Mouse (Mus musculus) left cerebral cortex, adult 8-10 months (tissue): Measurements from ENCODE around the gene Mettl24. TPM values are rescaled to one million over a fixed set of nuclear protein-coding genes. Genes with fewer than 3 reads are reported as not detected.
A peak's percentile ranks its signal among the peaks of the same experiment; 100 is the strongest.
"Not testable (repeated sequence)": the region's sequence is repeated elsewhere in the genome, so short reads cannot be mapped to it uniquely, and the experiment has no call there.

Source experiments
- DNase-seq, 2 experiments: peaks; one replicate each; pipeline ENCODE4 v3.0.0; 2022; ENCODE audit warnings: low spot score in 2 of 2
- total RNA-seq, 4 experiments: library from RNA; stranded (reverse); gene quantifications; 2 replicates each; pipeline ENCODE4 v1.2.4; 2022

Gene Mettl24
- total RNA-seq, 4 experiments from 2014 or later, result 2.9 to 4.3 (median 3.2) TPM

DNA sequence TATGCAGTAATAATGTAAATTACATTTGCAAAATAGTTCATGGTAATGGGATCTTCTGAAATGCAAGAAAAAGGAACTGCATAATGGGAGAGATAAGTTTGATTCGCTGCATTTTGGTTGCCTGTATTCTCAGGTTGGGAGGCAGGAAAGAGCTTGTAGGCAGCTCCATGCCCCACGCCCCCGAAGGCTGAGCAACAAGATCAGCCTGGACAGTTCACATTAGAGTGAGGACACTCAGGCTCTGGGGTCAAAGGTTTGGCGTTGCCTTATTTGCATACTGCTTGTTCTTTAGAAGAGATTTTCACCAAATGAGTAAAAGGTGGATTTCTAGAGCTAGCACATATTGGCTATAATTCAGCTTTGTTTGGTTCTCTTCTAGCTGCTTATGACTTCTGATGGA lies 123.1 kb downstream of the Mettl24 start:
- DNase-seq, result no peak

DNA sequence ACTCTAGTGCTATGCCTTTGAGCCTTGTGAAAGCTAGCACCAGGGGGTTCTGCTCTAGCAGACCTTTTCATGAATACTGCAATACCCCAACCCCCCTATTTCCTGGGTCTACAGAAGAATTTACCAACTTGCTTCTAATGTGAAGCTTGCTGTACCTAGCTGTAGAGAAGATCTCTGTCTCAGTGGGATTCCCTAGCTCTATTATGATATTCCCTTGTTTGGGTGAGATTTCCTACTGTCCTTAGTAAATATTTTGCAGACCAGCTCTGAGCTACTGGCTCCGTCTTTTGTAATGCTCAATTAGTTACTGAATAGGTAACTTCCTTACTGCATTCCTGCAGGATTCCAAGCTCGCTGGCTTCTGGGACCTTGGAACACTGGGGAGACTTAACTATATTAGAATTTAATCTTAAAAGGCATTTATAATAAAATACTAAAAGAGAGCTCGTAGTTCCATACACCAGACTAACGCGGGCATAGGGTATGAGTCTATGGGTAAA lies 126.4 kb downstream of the Mettl24 start:
- DNase-seq, result not testable (repeated sequence)

DNA sequence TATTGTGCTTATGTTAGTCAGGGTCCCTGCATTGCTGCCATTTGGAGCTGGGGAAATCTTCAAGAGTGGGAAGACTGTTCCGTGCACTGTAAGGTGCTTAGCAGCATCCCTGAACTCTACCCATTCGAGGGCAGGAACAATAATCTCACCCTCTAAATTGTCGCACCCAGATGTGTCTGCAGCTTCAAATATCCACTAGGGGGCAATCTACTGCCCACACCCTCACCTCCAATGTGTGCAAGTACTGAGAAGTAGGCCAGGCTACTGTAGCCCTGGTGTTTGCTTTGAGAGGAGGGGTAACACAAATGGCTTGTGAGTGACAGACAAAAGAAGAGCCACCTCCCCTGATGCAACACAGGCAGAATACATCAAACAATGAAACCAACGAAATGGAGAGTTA lies 130.5 kb downstream of the Mettl24 start:
- DNase-seq, result no peak

DNA sequence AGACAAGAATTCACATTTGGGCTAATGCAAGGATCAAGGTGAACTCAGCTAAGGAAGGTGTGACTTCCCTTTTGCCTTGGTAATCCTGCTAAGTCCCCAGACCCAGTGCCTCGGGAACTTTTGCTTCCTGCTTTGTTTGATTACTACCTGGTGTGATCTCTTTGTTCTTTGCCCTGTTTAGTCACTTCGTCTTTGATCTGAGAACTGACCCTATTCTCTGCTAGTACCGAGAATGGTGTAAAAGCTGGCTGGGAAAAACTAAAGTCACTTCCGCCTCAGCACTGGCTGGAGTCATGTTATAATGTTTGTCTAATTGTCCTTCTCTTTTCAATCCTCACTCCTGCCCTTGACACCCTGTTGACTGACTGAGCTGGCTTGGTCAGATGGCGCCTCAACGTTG lies 133.4 kb downstream of the Mettl24 start:
- no peak for DNase-seq

DNA sequence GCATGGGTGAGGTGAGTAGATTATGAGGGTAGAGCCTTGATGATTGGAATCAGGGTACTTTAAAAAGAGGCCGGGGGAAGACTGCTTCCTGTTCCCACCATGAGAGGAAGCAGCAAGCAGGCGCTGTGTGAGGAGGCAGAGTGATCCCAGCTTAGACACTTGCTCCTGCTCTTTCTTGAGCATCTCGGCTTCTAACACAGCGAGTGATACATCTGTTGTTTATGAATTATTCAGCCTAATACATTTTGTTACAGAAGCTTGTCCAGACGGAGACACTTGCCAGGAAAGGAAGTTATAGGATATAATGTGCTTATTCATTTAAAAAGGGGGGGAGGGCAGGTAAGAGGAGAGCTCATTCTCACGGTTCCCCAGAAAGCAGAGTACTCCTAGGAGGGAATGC lies 142.9 kb downstream of the Mettl24 start:
- no peak for DNase-seq

DNA sequence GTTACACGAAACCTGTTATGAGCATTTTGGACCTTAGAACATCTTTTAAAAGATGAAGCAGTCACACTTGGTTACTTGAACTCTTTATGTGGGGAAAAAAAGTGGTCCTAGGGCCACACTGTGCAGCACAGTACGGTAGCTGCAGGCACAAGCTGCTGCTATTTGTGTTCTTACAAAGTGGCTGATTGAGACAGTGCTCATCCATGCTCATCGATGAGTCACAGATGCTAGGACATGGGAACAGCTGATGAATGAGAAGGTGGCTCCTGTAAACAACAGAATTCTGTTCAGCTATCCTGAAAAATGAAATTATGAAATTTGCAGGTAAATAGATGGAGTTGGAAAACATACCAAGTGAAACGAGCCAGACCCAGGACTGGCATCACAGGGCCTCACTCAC lies 144.6 kb downstream of the Mettl24 start:
- DNase-seq, result no peak

DNA sequence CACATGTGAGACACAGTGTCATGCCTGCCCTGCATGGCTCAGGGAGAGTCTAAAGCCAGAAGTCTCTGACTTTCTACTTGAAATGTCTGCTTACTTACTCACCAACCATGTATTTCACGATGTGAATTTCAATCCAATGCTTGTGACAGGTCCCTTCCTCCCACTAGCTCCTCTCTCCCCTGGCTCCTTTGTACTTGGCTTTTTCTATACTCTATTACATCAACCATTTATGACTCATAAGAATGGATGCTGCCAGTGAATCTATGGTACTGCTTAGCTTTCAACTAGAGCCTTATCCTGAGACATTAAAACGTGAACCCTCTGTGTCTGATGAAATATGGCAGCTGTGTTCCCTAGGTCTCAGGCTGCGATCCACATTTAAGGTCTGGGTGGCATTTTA lies 147.2 kb downstream of the Mettl24 start:
- DNase-seq, result no peak

DNA sequence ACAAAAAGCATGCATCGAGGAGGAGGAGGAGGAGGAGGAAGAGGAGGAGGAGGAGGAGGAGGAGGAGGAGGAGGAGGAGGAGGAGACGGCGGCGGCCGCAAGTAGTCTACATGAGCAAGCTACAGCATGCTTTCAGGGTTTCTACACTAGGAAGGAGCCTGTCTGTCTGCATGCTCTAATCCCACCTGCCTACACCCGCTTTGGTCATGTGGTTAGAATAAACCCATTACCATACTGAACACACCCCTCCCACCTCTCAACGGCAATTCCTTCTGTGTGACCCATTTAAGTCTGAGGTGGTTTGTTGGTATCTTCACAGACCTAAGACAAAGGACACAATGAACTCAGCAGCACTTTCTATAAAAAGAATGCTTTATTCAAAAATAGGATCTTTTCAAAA lies 148.2 kb downstream of the Mettl24 start:
- DNase-seq, result no peak

DNA sequence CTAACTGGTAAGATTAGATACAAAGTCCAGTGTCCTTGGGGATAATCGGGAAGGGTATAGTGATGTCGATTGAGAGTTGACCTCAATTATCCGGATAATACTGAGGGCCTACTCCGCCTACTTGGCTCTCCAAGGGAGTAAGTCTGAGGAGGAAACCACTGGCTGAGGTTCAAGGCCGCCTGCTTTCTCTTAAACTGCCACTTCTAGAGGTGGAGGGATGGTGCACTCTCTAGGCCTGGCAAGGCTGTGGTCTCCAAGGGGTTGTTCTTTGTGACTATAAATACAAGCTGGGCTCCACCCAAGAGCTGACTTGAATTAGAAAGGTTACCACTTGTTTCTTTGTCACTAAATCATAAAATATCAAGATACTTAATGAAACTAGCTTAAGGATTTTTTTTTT lies 157.0 kb downstream of the Mettl24 start:
- DNase-seq, result no peak

DNA sequence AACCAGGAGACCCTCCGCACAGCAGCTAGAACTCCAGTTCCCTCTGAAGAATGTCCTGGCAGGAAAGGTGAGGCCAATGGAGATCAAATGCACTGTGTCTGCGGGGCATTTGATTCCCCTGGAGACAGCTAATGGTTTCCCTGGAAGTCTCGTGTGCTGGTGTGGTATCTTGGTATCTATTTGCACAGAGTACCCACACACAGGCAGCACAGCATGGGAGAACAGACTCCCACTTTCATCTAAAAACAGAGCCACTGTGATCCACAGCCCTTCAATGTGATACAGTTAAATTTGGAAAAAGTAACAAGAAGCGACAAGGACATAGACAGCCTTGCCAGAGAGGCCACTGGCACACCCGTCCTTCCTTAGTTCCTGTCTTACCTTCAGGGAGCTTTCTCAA lies 160.8 kb downstream of the Mettl24 start:
- peak in 1 of 2 experiments; percentile 70 for DNase-seq

DNA sequence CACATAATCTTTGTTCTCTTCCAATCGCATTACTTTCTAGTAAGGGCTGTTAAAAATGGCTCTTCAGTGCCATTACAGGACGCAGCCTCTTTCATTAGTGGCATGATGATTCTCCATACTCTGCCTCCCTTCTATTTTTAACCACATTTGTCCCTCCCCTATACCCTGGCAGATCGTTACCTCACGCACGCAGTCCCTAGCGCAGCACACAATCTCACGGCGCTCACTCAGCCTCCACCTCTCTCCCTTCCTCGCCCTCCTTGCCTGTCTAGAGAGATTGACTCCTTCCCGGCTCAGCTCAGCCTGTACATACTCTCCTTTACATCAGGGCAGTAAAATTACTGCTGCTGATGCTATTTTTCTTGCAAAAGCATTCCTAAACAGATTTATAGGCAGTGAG lies 161.5 kb downstream of the Mettl24 start:
- DNase-seq, result no peak

DNA sequence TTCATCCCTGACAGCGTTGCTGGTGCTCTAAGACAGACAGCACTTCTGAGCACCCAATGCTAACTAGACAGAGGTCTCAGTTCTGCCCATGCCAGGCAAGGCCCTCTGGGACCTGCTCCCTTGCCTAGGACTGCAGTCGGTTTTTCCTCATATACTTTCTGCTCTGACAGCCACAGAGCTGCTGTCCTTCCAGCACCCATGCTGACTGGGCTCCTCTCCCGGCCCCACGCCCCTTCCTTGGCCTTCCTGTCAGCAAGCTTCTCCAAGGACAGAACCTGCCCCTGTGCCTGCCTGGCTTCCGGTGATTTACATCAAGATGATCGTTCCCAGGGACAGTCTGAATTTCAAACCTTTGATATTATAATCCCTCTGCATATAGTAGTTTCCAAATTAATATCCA lies 162.5 kb downstream of the Mettl24 start:
- DNase-seq, result no peak

DNA sequence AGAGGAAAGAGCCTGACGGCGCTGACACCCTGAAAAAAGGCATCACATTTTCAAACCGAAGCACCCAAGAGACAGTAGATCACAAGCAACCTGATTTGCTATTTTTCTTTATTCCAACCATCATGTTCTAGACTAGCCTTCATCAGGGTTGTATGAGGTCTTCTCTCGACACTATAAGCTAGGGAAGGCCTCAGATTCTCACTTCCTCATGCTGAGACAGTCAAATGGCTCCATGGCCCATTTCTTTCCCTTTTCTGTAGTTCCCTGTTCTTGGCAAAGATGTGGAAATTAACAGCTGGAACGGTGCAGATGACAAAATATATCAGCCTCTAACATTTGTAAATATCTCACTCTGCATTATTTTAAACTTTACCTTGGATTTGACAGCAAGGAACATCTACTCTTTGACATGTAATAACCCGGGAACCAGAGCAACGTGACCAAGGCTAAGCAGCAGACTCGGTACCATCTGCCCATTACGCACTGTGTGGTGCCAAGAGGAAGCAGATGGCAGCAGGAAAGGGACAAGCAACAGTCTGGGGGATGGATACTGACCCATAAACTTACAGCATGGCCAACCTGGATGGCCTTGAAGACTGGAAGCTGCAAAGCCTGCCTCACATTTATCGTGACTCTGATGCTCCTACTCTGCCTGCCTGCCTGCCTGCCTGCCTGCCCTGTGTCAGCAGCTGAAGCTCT lies 164.2 kb downstream of the Mettl24 start:
- no peak for DNase-seq

DNA sequence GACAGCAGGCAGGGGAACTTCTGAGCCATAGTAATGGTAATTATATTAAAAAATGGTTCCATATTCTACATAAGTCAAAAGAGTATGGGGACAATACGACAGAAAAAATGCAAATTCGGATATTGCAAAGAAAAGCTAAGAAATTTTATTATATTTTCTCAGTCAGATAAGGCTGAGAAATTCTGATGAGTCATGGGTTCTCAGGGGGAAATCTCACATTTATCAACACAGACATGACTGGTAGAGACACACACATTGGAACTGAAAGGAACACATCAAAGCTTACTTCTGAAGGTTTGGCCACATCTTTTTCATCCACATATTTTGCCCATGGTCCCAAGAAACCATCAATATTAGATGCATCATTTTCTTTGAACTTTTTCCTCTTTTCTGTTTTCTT lies 167.6 kb downstream of the Mettl24 start:
- DNase-seq, result no peak

DNA sequence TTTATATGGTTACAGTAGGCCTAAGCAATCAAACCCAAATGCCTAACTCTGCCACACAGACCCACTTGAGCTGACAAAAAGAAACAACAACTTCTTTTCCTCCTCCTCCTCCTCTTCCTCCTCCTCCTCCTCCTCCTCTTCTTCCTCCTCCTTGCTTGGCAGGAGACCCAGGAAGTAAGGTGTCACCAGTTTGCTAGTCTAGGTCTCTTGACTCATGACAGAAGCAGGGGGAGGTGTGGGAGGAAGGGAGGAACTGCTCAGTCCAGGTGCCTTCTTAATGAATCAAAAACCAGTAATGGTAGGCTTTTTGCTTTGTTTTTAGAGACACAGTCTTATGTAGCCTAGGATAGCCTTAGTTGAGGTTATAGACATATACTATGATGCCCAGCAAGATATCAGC lies 168.1 kb downstream of the Mettl24 start:
- DNase-seq, result no peak

DNA sequence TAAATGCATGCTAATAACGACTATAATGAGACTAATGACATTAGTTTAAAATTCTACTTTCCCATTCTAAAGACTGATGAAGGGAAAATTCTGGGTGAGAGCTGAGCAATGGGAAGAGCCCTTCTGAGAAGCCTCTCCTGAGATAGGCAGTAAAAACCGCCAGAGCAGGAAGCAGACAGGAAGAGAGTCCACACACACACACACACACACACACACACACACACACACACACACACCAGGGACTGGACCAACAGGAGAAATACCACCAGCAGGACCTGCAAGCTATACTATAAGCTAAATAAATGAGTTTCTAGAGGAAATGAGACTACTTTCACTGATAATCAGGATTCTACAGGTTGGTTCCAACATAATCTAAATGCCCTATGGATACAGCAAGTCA lies 172.5 kb downstream of the Mettl24 start:
- no peak for DNase-seq

DNA sequence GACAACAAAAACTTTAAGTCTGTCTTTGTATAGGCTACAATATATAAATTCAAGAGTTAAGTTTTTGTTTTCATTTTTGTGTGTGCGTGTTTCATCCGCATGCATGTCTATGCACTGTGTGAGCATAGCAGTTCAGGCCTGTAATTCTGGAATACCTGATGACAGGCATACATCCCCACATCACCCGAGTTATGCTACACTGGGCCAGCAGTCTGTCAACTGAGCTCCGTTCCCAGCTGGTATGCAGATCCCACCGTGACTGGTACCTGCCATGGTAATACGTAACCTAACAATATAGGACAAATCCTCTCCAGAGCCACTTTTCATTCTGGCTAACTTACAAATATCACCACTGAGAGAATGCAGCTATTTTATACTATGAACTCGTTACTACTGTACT lies 173.6 kb downstream of the Mettl24 start:
- DNase-seq, result no peak

DNA sequence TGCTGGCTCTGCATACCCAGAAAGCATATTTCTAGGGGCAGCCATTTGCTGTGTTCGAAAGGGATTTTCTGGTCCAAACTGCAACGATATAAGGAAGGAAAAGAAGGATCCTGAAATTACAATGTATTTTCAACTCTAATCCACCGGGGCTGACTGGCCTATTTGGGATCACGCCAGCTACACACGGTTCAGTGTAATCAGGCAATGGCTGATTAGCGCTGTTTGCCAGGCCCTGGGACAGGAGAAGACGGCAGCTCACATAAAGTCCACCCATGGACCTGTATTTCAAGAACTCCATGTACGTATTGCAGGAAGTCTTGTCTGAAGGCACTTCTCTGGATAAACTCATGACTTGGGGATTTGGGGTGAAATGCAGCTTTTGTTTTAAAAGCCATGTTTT lies 174.5 kb downstream of the Mettl24 start:
- no peak for DNase-seq

Other genes starting within 250 kb of the Mettl24 start
- not detected for gene Slc22a16, start 112.9 kb upstream of the Mettl24 start, total RNA-seq
- 10 to 100 TPM; 10.8 to 17.4 (median 14.8) TPM for gene Ddo, start 53.3 kb upstream of the Mettl24 start, total RNA-seq
- 10 to 100 TPM; 39.4 to 42.8 (median 40.9) TPM for gene Cdc40, start 200.0 kb downstream of the Mettl24 start, total RNA-seq
- 100 to 1,000 TPM; 218 to 240 (median 222) TPM for gene Wasf1, start 200.2 kb downstream of the Mettl24 start, total RNA-seq